Mouse (Mus musculus): ENCODE results near the gene Olfr629. TPM values are rescaled to one million over a fixed set of nuclear protein-coding genes. Genes with fewer than 3 reads are reported as not detected.
"Not testable (repeated sequence)": the region's sequence is repeated elsewhere in the genome, so short reads cannot be mapped to it uniquely, and the experiment has no call there.

The Olfr629 gene
- not detected for total RNA-seq (2021)
- long read RNA-seq, experiment 1: 0 reads
- long read RNA-seq, experiment 2: 0 reads

- intact Hi-C loops (cut with DNase I): no loop called here
- no peak for DNase-seq
Measured at GRCm38 (mm10) chr7:103744843-103745242, at the start of gene Olfr629. Gene Olfr629, minus strand, starts transcription at chr7:103744943.

- peak in 1 of 2 experiments; percentile 4 for DNase-seq
- intact Hi-C loops (cut with DNase I): loop anchor here (5.0 kb wide), 1 partner anchor 149 kb away; the partner anchor contains the start of gene Olfr633
Measured at GRCm38 (mm10) chr7:103792669-103793388, 48.1 kb upstream of the Olfr629 start.

- DNase-seq: no peak
- intact Hi-C loops (cut with DNase I): loop anchor here (5.0 kb wide), 1 partner anchor 151 kb away; the partner anchor contains the start of gene Olfr633
Measured at GRCm38 (mm10) chr7:103791721-103792120, 47.0 kb upstream of the Olfr629 start, which contains the start of gene Olfr67. Gene Olfr67, minus strand, starts transcription at chr7:103791821.

- no peak for DNase-seq
- intact Hi-C loops (cut with DNase I): no loop called here
Measured at GRCm38 (mm10) chr7:103779598-103779997, 34.9 kb upstream of the Olfr629 start, which contains the start of gene Olfr68. Gene Olfr68, minus strand, starts transcription at chr7:103779698.

GRCm38 (mm10) chr7:103777652-103778051, 32.9 kb upstream of the Olfr629 start:
- intact Hi-C loops (cut with DNase I); DNase-seq: not testable (repeated sequence)

GRCm38 (mm10) chr7:103771494-103771893, 26.8 kb upstream of the Olfr629 start, which contains the start of gene Olfr69:
Gene Olfr69, minus strand, starts transcription at chr7:103771594.
- no peak for DNase-seq
- intact Hi-C loops (cut with DNase I): no loop called here

GRCm38 (mm10) chr7:103767687-103768086, 22.9 kb upstream of the Olfr629 start:
- intact Hi-C loops (cut with DNase I); DNase-seq: not testable (repeated sequence)

- DNase-seq; intact Hi-C loops (cut with DNase I): not testable (repeated sequence)
Measured at GRCm38 (mm10) chr7:103762212-103762611, 17.5 kb upstream of the Olfr629 start.

- DNase-seq: no peak
- intact Hi-C loops (cut with DNase I): no loop called here
Measured at GRCm38 (mm10) chr7:103757233-103757632, 12.5 kb upstream of the Olfr629 start, which contains the start of gene Olfr630. Gene Olfr630, minus strand, starts transcription at chr7:103757333.

- intact Hi-C loops (cut with DNase I): no loop called here
- no peak for DNase-seq
Measured at GRCm38 (mm10) chr7:103730074-103730473, 14.7 kb downstream of the Olfr629 start, which contains the start of gene Olfr628. Gene Olfr628, plus strand, starts transcription at chr7:103730374.

- intact Hi-C loops (cut with DNase I); DNase-seq: not testable (repeated sequence)
Measured at GRCm38 (mm10) chr7:103716398-103716797, 28.3 kb downstream of the Olfr629 start.

- DNase-seq: no peak
- intact Hi-C loops (cut with DNase I): no loop called here
Measured at GRCm38 (mm10) chr7:103714371-103714770, 30.4 kb downstream of the Olfr629 start, which contains the start of gene Olfr243. Gene Olfr243, plus strand, starts transcription at chr7:103714671.

GRCm38 (mm10) chr7:103712024-103712423, 32.7 kb downstream of the Olfr629 start:
- no peak for DNase-seq
- intact Hi-C loops (cut with DNase I): no loop called here

GRCm38 (mm10) chr7:103699469-103699868, 45.3 kb downstream of the Olfr629 start:
- intact Hi-C loops (cut with DNase I): no loop called here

More at GRCm38 (mm10) chr7:103699469-103699868, 45.3 kb downstream of the Olfr629 start:
- no peak for DNase-seq

Other genes starting within 250 kb of the Olfr629 start
- not detected for gene Olfr609, start 246.9 kb downstream of the Olfr629 start, total RNA-seq (2021)
- not detected for gene Olfr610, start 232.8 kb downstream of the Olfr629 start, total RNA-seq (2021)
- not detected for gene Olfr611, start 224.1 kb downstream of the Olfr629 start, total RNA-seq (2021)
- not detected for gene Olfr612, start 202.2 kb downstream of the Olfr629 start, total RNA-seq (2021)
- gene Olfr613, start 196.9 kb downstream of the Olfr629 start, total RNA-seq (2021): not detected
- not detected for gene Olfr615, start 188.9 kb downstream of the Olfr629 start, total RNA-seq (2021)
- not detected for gene Olfr616, start 175.8 kb downstream of the Olfr629 start, total RNA-seq (2021)
- gene Olfr617, start 171.9 kb downstream of the Olfr629 start, total RNA-seq (2021): not detected
- not detected for gene Olfr618, start 154.8 kb downstream of the Olfr629 start, total RNA-seq (2021)
- not detected for gene Olfr619, start 144.4 kb downstream of the Olfr629 start, total RNA-seq (2021)
- not detected for gene Olfr620, start 132.4 kb downstream of the Olfr629 start, total RNA-seq (2021)
- not detected for gene Olfr622, start 102.2 kb downstream of the Olfr629 start, total RNA-seq (2021)
- gene Olfr623, start 81.2 kb downstream of the Olfr629 start, total RNA-seq (2021): not detected
- not detected for gene Olfr624, start 73.8 kb downstream of the Olfr629 start, total RNA-seq (2021)
- not detected for gene Olfr625-ps1, start 62.2 kb downstream of the Olfr629 start, total RNA-seq (2021)
- gene Olfr243, start 30.3 kb downstream of the Olfr629 start, total RNA-seq (2021): not detected
- gene Olfr628, start 14.6 kb downstream of the Olfr629 start, total RNA-seq (2021): not detected
- gene Olfr630, start 12.4 kb upstream of the Olfr629 start, total RNA-seq (2021): not detected
- not detected for gene Olfr69, start 26.7 kb upstream of the Olfr629 start, total RNA-seq (2021)
- gene Olfr68, start 34.8 kb upstream of the Olfr629 start, total RNA-seq (2021): not detected
- gene Olfr67, start 46.9 kb upstream of the Olfr629 start, total RNA-seq (2021): not detected
- gene Hbb-bt, start 69.1 kb upstream of the Olfr629 start, total RNA-seq (2021): 1,000 to 10,000 TPM; 2,822 to 3,799 TPM
- over 10,000 TPM; 24,882 to 31,010 TPM for gene Hbb-bs, start 83.2 kb upstream of the Olfr629 start, total RNA-seq (2021)
- not detected for gene Hbb-bh2, start 95.6 kb upstream of the Olfr629 start, total RNA-seq (2021)
- gene Hbb-bh1, start 98.2 kb upstream of the Olfr629 start, total RNA-seq (2021): not detected
- gene Hbb-y, start 108.3 kb upstream of the Olfr629 start, total RNA-seq (2021): not detected
- gene Olfr66, start 141.3 kb upstream of the Olfr629 start, total RNA-seq (2021): not detected
- not detected for gene Olfr64, start 149.5 kb upstream of the Olfr629 start, total RNA-seq (2021)
- not detected for gene Olfr65, start 158.5 kb upstream of the Olfr629 start, total RNA-seq (2021)
- gene Olfr631, start 183.9 kb upstream of the Olfr629 start, total RNA-seq (2021): not detected
- not detected for gene Olfr632, start 189.4 kb upstream of the Olfr629 start, total RNA-seq (2021)
- not detected for gene Olfr633, start 199.5 kb upstream of the Olfr629 start, total RNA-seq (2021)
- gene Olfr635, start 226.2 kb upstream of the Olfr629 start, total RNA-seq (2021): not detected